Mouse (Mus musculus) forelimb bud, embryonic 11.5 days (tissue): Measurements from ENCODE around the gene Casc1.
A peak's percentile ranks its signal among the peaks of the same experiment; 100 is the strongest.

Experiments used
- DNase-seq: peaks from one replicate; pipeline ENCODE4 v3.0.0-alpha.2; 2012; ENCODE audit warnings: low read depth, low spot score

Gene Casc1

DNA sequence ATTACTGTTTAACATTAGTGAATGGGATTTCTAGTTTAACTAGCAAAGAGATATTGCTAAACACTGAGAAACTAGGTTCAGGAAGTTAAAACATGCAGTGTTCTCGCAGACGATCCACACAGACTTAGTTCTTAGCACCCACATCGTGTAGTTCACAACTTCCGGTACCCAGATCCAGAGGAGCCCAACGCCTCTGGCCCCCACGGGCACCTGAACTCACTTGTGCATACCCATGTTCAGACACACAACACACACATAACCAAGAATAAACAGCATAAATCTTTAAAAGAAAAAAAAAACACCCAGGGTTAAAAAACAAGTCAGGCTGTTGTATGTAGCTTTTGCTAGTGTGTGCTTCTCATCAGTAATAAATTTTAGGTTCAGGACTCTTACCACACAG, 6.4 kb downstream of the Casc1 start:
- no peak for DNase-seq

DNA sequence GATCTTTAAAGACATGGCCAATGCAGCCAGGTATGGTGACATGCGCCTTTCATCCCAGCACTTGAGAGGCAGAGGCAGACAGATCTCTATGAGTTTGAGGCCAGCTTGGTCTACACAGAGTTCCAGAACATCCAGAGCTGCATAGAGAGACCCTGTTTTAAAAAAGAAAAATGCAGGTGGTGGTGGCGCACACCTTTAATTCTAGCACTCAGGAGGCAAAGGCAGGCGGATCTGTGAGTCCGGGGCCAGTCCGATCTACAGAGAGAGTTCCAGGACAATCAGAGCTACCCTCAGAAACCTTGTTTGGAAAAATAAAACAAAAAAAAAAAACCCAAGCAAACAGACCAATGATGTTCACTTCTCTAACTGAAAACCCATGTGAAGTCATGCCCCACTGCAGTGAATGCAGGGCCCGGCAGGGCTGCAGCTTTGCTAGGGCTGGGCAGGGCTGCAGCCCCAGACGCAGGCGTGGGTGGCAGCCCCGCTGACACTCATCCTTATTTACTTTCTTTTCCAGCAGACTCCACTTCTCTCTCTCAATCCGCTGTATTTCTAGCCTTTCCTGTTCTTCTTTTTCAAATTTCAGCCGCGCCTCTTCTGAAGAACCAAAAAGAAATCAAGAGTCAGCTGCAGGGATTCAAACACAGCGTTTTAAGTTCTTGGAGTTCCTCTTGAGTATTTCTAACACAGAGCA, 8.2 kb downstream of the Casc1 start:
- no peak for DNase-seq

DNA sequence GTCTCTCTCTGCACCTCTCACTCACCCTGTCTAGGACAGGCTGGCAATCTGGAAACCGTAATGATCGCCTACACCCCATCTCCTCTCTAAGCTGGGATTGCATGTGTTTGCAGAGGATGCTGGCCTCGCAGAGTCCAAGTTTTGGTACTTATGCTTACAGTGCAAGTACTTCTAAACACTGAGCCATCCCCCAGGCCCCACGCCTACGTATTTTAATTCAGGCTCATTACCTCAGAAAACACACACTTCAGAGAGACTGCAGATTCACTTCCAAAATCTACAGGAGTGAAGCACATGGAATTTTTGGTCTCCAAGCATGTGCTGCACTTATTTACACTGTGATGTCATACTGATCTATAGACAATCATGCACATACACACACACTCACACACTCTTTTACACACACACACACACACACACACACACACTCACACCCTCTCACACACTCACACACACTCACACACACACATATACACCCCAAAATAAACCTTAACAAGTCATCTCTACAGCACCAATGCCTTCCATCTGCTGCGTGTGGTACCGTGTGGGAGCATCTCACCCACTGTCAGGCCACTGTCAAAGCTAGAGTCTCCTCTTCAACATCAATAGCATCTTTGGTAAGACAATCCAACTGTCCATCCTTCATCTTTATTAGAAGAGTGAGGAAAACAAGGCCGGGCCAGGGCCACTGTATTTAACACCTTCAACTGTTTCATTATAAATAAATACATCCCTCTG, 12.7 kb downstream of the Casc1 start:
- DNase-seq, result no peak

DNA sequence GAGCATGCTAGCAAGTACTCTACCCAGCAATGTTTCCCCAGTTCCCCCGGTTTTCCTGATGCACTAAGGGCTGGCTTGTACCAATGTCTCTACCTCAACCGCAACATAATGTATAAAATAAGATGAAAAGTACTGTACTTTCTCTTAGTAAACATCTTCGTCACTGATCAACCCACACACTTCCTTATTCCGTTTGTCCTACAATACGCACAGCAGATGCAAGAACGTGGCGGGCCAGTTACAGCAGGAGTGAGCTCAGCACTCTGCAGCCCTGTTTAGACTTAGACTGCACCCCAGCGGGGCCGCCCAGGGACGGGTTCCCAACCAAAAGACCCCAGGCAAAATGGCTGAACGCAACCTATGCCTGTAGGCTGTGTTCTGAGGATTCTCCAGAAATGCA, 17.4 kb downstream of the Casc1 start:
- no peak for DNase-seq

DNA sequence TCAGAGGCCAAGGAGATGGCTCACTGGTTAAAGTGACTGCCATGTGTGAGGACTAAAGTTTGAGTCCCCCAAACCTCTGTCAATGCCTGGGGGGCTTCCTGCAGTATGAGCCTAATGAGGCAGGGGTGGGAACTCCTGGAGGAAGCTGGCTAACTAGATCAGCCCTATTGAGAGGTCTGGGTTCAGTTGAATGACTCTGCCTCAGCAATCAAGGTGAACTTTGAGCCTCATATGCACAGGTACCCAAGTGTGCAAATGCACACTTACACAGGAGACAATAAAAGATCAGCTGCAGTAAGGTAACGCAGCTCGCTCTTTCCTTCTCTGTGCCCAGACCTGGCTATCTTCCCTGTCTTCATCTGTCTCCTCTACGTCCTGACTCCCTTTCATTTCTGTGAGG, 17.8 kb downstream of the Casc1 start:
- DNase-seq, result no peak

DNA sequence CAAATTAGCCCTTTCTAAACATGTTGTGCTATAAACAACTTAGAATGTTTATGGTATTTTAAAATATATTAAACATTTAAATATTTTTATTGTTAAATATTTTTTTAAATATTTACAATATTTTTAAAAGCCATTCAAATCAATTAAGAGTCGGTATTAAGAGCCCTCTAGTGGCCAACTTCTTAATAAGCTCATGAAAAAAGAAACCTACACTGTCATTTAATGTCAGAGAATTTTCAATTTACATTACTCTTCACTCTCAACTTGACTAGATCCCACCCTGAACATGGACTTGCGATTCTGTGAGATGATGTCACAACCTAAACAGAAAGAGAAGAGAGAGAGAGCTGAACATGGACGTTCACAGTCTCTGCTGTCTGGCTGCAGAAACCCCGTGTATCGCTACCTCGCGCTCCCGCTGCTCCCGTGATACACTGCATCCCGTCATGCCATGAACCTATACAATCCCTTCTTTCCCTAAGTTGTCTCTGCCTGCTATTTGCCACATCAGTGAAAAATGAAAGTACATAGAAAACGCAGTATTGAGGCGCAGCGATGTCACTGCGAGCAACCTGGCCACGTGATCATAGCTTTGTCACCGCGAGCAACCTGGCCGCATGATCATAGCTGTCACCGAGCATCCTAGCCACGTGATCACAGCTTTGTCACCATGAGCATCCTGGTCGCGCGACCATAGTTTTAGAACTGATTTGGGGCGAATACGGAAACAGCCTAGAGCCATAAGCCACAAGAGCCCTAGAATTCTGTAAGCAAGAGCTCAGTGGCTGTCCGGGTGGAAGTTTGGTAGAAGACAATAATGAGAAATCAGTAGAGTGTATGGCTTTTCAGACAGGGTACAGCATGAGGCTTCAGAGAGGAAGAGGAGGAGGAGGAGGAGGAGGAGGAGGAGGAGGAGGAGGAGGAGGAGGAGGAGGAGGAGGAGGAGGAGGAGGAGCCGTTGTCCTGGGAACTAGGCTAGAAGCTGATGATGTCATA, 23.4 kb downstream of the Casc1 start:
- DNase-seq, result peak; percentile 30

DNA sequence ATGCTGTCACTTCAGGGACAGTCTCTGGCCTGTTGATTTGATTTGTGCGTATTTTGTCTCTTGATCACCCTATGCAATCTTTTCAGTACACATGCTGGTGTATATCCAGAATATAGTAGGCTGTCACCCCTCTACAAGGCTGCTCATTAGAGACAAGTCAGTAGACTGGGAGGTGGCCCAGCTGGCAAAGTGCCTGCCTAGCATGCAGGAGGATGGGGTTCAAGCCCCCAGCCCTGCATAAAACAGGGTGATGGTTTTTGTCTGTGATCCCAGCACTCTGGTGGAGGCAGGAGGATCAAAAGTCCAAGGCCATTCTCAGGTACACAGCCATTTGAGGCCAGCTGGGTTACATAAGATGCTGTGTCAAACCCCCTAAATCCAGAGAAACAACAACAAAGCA, 24.7 kb downstream of the Casc1 start:
- no peak for DNase-seq

DNA sequence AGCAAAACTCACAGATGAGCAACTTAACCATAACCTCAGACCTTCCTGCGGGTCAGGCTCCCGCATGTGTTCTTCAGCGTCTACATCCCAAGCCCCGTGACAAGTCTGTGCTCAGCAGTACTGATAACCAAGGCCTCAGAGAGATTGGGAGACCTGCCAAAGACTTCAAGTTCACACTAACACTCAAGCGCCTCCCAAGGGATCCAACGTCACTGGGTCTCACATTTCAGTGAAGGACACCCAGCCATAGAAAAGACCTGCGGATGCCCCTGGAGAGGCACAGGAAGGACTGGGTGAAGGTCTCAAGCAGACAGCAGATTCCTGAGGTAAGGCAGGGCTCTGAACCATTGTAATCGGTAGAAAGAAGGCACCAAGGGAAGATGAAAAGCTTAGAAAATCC, 28.8 kb downstream of the Casc1 start:
- DNase-seq, result no peak

DNA sequence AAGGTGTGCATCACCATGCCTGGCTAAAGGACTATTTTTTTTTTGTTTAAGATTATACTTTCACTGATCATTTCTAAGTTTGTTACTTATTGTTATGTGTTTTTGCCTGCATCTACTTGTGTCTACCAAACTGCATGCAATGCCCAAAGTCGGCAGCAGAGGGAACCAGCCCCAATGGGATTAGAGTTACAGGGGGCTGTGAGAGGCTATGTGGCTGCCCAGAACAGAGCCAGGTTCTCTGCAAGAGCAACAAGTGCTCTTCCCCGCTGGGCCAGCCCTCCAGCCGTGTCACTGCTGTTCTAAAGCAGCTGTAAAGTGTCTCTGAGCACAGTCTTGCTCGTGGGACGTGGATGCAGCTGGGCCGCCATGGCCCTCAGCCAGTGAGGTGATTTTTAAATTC, 31.1 kb downstream of the Casc1 start:
- DNase-seq, result peak; percentile 65

DNA sequence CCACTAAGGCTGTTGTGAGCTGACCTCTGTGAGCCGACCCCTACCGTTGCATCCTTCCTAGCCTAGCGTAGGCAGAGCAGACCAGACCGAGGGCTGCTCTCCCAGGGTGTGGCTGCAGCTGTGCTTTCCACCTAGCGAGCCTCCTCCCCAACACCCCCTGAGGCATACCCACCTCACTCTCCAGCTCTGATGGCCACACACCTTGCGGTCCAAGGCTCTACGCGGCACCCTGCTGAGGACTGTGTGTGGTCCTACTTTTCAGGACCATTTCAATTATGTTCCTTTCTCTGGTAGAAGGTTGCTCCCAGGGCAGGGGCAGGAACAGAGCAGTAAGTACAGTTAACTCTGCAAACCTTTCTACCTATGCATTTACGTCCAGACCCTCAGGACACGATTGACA, 34.3 kb downstream of the Casc1 start:
- DNase-seq, result peak; percentile 37

DNA sequence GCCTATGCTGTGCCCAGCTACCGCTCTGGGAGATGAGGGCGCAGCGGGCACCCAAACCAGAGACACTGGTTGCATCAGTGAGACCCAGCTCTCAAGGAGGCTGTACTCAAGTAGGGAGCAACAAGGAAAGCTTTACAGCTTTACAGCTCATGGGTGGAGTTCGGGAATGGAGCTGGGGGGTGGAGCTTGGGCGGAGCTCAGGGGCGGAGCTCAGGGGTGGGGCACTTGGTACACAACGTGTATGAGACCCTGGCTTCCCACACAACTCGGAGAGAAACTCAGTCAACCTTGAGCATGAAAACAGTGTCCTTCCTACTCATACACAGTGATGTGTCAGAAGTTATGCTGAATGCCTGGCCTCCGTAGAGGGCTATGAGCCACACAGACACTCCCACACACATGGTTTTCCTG, 35.2 kb downstream of the Casc1 start:
- DNase-seq, result no peak

DNA sequence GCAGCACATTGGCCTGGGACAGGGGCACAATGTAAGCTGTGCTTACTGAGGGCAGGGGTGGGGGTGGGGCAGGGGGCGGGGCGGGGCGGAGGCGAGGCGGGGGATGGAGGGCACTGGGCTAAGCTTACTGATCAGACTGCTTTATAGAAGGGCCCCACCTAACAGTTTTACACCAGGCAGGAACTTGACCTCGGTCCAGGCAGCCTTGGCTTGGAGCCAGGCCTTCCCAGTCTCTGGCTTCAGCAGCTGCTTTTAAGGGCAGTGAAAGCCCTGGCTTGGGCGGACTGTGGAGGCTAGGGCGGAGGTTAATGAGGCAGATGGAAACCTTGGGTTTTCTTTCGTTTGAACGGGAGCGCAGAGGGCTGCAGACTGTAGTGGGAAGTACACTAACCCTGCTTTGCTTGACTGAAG, 37.0 kb downstream of the Casc1 start:
- DNase-seq, result peak; percentile 64

DNA sequence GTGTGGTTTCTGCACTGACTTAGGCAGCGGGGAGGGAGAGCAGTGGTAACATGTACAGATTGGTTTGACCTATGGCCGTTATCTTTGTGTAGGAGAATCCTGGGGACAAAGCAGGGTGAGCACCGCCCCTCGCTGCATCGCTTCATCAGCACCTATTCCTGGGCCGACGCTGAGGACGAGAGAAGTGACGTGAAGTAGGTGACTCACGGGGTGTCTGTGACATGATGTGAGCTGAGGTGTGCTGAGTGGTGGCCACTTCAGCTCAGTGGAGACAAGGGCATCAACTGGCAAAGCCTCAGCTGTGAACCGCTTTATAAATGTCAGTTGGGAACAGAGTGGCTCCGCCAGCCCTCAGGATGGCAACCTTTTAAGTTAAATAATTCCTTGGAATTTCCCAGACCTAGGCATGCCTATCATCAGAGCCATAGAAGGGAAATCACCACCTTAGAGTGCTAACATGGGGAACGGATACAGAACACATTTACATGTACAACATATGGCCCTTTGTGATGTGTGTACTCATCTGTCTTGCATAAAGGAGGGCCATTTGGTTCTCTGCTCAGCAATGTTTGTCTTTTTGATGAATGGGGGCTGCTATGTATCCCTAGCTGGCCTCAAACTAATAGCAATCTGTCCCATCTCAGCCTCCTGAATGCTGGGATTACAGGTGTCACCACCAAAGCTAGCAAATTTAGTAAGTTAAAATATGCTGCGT, 38.8 kb downstream of the Casc1 start:
- DNase-seq, result no peak

DNA sequence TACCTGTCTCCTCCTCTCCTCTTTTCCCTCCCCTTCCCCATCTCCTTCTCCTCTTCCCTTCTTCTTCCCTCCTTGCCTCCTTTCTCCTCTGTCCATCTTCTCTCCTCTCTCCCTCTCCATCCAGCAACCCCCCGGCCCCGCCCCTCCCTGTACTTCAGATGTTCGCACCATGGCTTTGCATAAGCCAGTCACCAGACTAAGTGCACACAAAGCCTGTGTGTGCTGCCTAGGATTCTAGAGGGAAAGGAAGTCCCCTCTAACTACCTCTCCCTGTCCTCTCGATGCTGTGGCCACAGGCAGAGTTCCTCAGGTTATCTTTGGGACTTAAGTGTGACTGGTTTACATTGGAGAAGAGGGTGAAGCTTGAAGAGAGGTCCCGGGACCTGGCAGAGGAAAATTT, 50.2 kb downstream of the Casc1 start:
- DNase-seq, result no peak

DNA sequence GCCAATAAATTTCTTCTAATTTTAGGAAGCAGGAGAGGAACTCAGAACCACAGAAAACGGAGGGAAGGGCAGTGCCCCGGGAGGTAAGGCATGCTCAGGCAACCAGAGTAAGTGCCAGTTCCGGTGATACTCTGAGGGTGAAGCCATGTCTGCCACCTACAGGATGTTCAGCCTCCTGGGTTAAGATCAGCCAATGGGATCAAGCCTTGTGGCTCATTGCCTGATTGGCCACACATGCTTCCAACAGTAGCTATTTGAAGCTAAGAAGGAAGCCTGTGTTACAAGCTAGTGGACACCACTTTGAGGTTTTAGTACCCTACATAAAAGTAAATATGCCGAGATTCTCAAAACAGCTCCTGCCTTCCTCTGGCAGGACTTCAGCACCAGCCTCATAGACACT, 52.2 kb downstream of the Casc1 start:
- no peak for DNase-seq

DNA sequence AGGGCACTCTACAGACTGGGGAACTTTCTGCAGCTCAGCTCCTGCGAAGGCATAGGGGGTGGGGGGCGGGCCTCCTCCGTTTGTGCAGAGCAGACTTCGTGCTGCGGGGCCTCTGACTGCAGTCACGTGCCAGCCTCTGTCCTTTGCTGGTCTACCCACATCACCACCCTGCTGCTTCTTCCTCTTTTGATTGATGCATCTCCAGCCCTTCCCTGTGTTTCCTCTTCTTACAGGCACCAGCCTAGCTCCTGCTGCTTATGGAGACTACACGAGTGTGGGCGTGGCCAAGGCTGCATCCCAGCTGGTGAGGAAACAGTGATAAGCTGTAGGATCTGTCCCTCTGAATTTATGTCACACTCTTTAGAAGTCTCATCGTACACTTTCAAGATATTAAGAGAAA, 61.8 kb downstream of the Casc1 start:
- no peak for DNase-seq

DNA sequence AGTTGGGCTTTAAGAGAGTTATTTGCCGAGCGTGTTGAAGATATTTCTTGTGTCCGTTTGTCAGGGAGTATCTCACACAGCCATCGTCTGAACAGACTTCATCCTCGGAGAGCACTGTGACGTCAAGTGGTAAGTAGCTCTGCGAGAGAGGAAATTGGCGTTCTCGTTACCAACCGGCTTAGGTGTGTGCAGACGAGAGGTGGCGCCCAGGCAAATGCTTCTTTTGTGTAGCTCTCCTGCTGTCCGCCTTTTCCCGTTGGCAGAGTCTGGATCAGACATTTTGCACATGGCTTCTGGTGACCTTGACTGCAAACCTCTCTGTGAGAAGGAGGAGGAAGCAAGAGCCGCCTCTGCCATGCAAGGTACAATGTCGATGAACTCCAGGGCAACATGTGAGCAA, 63.1 kb downstream of the Casc1 start:
- no peak for DNase-seq

DNA sequence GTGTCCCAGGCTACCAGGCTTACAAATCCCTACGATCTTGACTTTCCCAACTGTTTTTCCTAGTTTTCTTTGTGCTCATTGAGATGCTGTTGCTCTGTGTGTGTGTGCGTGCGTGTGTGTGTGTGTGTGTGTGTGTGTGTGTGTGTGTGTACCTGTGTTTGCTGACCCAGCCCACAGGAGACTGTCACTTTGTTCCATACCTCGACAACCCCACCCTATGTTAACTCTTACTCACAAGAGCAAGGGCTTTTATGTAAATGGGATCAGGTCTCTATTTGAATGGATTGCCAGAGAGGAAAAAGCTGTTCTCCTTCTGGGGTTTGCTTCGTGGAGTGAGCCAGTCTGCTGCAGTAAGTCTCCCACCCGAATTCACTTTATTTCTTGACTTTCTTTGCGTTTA, 65.6 kb downstream of the Casc1 start:
- DNase-seq, result no peak

DNA sequence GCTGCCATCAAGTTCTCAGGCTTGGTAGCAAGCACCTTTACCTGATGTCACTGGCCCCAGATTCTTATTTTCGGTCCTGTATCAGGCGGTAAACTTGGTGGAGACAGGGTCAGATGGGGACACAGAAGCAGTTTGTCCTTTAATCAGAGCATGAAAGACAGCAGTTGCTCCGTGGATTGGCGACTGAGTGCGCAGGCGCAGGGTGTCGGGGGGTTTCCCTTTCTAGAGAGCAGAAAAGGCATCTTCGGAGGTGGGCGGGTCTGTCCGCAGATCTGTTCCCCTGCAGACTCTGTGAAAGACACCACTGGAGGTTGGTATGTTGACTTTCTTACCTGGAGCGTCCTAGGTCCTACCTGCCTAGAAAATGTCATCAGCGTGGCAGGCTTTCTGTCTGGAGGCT, 69.0 kb downstream of the Casc1 start:
- no peak for DNase-seq

DNA sequence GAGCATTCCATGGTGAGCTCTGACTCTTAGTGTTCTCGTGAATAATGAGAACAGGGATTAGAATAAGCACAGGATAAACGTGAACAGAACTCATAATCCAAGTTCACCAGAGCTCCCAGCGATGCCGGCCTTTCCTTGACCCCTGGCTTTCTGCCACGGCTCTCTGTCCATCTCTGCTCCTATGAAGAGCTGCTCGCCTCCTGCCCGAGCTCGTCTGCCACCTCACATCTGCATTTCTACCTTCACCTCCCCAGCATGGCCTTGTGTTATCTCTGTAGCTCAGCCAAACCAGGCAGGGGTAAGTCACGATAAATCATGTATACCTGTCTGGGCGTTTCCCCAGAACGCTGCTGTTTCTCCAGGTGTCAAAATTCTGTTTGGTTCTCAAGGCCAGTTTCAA, 70.1 kb downstream of the Casc1 start:
- DNase-seq, result no peak

DNA sequence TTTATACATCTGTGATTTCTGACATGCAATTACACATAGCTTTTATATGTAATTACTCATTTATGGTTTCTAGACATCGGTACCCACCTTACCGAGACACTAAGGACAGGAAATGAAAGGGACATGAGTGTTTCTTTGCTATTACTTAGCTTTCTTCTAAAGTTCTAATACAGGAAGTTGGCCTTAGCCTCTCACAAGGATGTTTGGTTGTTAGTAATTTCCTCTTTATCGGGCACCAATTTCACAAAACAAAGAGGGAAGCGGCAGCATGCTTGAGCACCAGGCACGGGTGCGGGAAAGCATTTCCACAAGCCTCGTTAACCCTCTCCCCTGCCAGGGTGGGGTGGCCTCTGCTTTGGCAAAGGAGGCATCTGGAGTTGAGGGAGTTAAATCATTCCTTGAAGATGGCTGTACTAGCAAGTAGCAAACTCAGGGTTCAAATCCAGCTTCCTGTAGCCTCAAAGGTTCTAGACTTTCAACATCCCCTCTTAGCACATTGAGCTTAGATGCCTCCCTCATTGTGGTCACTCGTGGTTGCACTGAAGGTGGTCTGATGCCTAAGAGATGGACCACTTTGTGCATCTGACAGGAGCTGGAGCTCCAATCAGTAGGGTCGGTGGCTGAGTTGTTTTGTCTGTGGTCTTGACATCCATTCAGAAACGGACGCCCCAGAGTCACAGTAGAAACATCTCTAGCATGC, 70.9 kb downstream of the Casc1 start:
- DNase-seq, result no peak
